Mouse (Mus musculus): ENCODE data around the gene Asxl1. TPM values are rescaled to one million over a fixed set of nuclear protein-coding genes. Genes with fewer than 3 reads are reported as not detected.

The Asxl1 gene
- 12.0 and 12.6 TPM in 2 replicates for polyA plus RNA-seq (2015; fragmentation: Nextera tagmentation; extraction: Ambion mirVana)

GRCm38 (mm10) chr2:153345454-153346220 lies at the start of gene Asxl1:
Asxl1 (plus strand) TSS chr2:153345829.

Other genes with a start within 250 kb of the Asxl1 start
- gene Hck, start 237.4 kb upstream of the Asxl1 start, polyA plus RNA-seq (2015; fragmentation: Nextera tagmentation; extraction: Ambion mirVana): 6.4 and 6.8 TPM in 2 replicates
- gene Tm9sf4, start 184.5 kb upstream of the Asxl1 start, polyA plus RNA-seq (2015; fragmentation: Nextera tagmentation; extraction: Ambion mirVana): 70.4 and 79.2 TPM in 2 replicates
- 36.7 and 37.9 TPM in 2 replicates for gene Tspyl3, start 120.4 kb upstream of the Asxl1 start, polyA plus RNA-seq (2015; fragmentation: Nextera tagmentation; extraction: Ambion mirVana)
- gene Plagl2, start 104.4 kb upstream of the Asxl1 start, polyA plus RNA-seq (2015; fragmentation: Nextera tagmentation; extraction: Ambion mirVana): 2.4 and 3.2 TPM in 2 replicates
- gene Pofut1, start 104.3 kb upstream of the Asxl1 start, polyA plus RNA-seq (2015; fragmentation: Nextera tagmentation; extraction: Ambion mirVana): 4.2 and 4.6 TPM in 2 replicates
- 15.7 and 18.5 TPM in 2 replicates for gene Kif3b, start 54.4 kb upstream of the Asxl1 start, polyA plus RNA-seq (2015; fragmentation: Nextera tagmentation; extraction: Ambion mirVana)
- not detected in 2 replicates for gene 4930404H24Rik, start 147.0 kb downstream of the Asxl1 start, polyA plus RNA-seq (2015; fragmentation: Nextera tagmentation; extraction: Ambion mirVana)
- gene Nol4l, start 184.1 kb downstream of the Asxl1 start, polyA plus RNA-seq (2015; fragmentation: Nextera tagmentation; extraction: Ambion mirVana): 21.1 and 23.4 TPM in 2 replicates